Mouse (Mus musculus): Measurements from ENCODE around the gene Park7. TPM values are rescaled to one million over a fixed set of nuclear protein-coding genes. Genes with fewer than 3 reads are reported as not detected.

The Park7 gene
- polyA plus RNA-seq, 1 experiment from 2014 or later, result 177 TPM

DNA sequence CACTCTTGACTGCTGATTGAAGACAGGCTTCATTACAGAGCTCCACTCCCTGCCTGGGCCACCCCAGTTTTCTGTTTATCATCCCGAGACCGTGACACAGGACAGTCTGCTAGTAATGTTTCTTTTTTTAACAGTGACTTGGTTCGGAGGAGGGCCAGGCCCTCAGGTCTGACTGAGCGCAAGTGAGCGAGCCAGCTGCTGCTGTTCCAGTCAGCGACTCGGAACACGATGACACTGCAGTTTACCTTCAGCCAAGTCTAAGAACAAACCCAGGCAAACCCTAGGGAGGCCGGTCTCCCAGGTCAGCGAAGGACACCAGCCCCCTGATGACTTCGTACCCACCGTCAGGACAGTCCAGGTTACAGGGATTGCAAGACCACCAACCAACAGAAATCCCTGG lies 12.2 kb downstream of the Park7 start:
- no peak for ATAC-seq (ENCODE audit: low read depth)
- 71% methylated on average over 12 of the region's 12 CpGs for WGBS (ENCODE audit: insufficient replicate concordance)
- Histone ChIP-seq H3K9ac (ENCODE audit: low read depth, low read length) (no peak overlapping the region), H3K36me3 (ENCODE audit: control insufficient read depth, insufficient read depth) (peaks cover 24% of the 10 kb centered on the region), H3K4me1 (ENCODE audit: control insufficient read depth, low read depth, low read length) (no peaks in the 10 kb centered on the region; the same call in none of the 2 replicates), H3K27ac (ENCODE audit: low read length) (no peak overlapping the region), H3K4me2 (ENCODE audit: low read depth, low read length) (no peak overlapping the region), H3K27me3 (ENCODE audit: control insufficient read depth, insufficient read depth, low read depth, low read length) (no peaks in the 10 kb centered on the region), H3K4me3 (ENCODE audit: low read depth, low read length) (no peak overlapping the region), H3K9me3 (replicated peaks; ENCODE audit: control insufficient read depth, low read length) (no peaks in the 10 kb centered on the region)

DNA sequence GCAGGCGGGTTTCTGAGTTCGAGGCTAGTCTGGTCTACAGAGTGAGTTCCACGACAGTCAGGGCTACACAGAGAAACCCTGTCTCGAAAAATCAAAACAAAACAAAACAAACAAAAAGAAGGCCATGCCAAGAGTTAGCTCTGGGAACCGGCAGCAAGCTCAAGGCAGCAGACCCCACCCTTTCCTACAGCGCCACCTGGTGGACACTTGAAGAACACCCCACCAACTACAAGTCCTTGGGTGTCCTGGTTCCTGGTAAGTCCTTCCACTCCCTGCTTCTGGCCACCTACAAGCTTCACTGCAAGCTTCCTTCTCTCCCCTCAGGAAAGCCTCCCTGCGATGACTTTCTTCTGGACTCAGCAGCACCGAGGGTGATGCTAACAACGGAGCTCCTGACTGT lies 12.6 kb downstream of the Park7 start:
- ATAC-seq (ENCODE audit: low read depth), result no peak

DNA sequence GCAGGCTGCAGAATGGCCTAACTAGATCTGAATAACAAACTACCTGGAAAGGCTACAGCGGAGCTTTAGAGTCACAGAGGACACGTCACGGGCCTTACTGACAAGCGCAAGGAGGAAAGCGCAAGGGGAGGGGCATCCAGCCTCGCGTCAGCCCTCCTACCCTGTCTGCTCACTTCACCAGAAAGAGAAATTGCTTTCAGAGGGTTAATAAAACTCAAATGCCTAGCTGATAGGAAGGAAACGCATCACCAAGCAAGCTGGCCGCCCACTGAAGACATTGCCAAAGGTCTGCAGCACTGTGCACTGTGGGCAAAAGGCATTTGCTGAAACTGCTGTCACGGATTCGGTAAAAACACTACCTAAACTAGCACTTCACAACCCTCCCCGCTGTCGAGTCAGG lies 13.8 kb downstream of the Park7 start:
- H3K4me2 ChIP-seq (ENCODE audit: low read depth, low read length), result no peak overlapping the region
- H3K27ac ChIP-seq (ENCODE audit: low read length), result no peak overlapping the region
- no peak for ATAC-seq (ENCODE audit: low read depth)
- H3K4me3 ChIP-seq (ENCODE audit: low read depth, low read length), result no peak overlapping the region
- no peaks in the 10 kb centered on the region; the same call in none of the 2 replicates for H3K4me1 ChIP-seq (ENCODE audit: control insufficient read depth, low read depth, low read length)
- H3K9ac ChIP-seq (ENCODE audit: low read depth, low read length), result no peak overlapping the region
- peaks cover 20% of the 10 kb centered on the region for H3K36me3 ChIP-seq (ENCODE audit: control insufficient read depth, insufficient read depth)
- H3K9me3 ChIP-seq (replicated peaks; ENCODE audit: control insufficient read depth, low read length), result no peaks in the 10 kb centered on the region
- H3K27me3 ChIP-seq (ENCODE audit: control insufficient read depth, insufficient read depth, low read depth, low read length), result no peaks in the 10 kb centered on the region
- 89% methylated on average over 13 of the region's 13 CpGs for WGBS (ENCODE audit: insufficient replicate concordance)

More for the DNA sequence above, 12.6 kb downstream of the Park7 start:
- peaks cover 24% of the 10 kb centered on the region for H3K36me3 ChIP-seq (ENCODE audit: control insufficient read depth, insufficient read depth)
- no peaks in the 10 kb centered on the region; the same call in none of the 2 replicates for H3K4me1 ChIP-seq (ENCODE audit: control insufficient read depth, low read depth, low read length)
- WGBS (ENCODE audit: insufficient replicate concordance), result 48% methylated on average over 9 of the region's 9 CpGs
- H3K27me3 ChIP-seq (ENCODE audit: control insufficient read depth, insufficient read depth, low read depth, low read length), result no peaks in the 10 kb centered on the region
- no peaks in the 10 kb centered on the region for H3K9me3 ChIP-seq (replicated peaks; ENCODE audit: control insufficient read depth, low read length)
- no peak overlapping the region for H3K9ac ChIP-seq (ENCODE audit: low read depth, low read length)
- no peak overlapping the region for H3K4me3 ChIP-seq (ENCODE audit: low read depth, low read length)
- H3K27ac ChIP-seq (ENCODE audit: low read length), result no peak overlapping the region
- no peak overlapping the region for H3K4me2 ChIP-seq (ENCODE audit: low read depth, low read length)

DNA sequence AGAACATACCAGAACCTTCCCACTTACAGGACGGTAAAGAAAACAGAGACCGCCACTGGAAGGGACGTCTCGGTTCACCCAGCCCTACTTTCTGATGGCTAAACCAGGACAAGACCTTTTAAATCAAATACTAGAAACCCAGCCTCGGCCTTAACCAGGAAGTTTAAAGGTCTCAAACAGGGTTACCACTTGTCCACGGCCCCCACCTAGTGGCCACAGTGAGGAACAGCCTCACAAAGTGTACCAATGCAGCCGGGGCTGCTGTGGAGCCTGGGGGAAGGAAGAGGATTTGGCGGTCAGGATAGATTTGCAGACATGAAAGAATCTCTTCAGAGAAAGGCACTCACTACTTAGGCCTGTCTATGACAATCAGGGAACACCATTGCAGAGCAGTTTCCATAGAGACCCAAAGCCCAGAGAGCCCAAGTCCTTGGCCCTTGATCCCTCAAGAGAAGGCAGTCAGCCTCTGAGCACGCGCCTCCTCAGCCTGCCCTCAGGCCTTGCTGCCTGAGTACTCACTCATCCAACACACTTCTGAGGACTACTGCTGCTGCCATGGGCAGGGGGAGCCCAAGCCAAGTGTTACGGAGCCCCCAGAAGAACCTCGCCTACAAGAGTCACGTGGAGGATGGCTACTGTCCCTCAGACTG lies 15.4 kb downstream of the Park7 start:
- no peak overlapping the region for H3K27ac ChIP-seq (ENCODE audit: low read length)
- H3K36me3 ChIP-seq (ENCODE audit: control insufficient read depth, insufficient read depth), result peaks cover 20% of the 10 kb centered on the region
- H3K27me3 ChIP-seq (ENCODE audit: control insufficient read depth, insufficient read depth, low read depth, low read length), result no peaks in the 10 kb centered on the region
- no peak overlapping the region for H3K4me2 ChIP-seq (ENCODE audit: low read depth, low read length)
- H3K9ac ChIP-seq (ENCODE audit: low read depth, low read length), result no peak overlapping the region
- H3K4me3 ChIP-seq (ENCODE audit: low read depth, low read length), result no peak overlapping the region
- no peaks in the 10 kb centered on the region; the same call in none of the 2 replicates for H3K4me1 ChIP-seq (ENCODE audit: control insufficient read depth, low read depth, low read length)
- no peaks in the 10 kb centered on the region for H3K9me3 ChIP-seq (replicated peaks; ENCODE audit: control insufficient read depth, low read length)
- peak; percentile 55 for ATAC-seq (ENCODE audit: low read depth)
- WGBS (ENCODE audit: insufficient replicate concordance), result 54% methylated on average over 13 of the region's 13 CpGs

DNA sequence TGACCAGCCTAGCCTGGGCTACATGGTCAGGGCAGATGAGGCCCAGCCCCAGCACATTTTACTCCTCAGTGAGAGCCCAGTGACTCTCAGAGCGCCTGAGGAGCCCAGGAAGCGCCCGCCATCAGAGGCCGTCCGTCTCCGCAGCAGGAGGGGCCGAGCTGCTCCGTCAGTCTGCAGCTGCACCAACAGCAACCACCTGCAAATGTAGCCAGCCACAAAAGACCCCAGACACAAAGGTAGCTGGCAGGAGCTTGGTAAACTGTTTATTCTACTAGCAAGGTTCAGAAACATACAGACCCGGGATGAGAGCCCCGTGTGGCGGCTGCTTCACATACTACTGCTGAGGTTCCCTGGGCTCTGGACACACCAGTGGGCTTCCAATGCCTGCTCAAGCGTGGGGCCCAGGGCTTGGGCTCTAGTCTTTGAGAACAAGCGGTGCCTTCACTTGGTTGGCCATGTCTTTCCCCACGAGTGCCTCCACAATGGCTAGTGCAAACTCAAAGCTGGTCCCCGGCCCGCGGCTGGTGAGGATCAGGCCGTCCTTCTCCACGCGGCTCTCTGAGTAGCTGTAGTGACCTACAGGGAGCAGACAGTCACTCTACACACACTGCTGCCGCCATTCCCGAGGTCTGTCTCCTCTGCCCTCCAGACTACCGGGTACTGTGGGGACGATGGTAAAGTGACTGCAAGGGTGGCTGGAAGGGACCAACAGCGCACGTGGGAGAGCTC lies 17.2 kb downstream of the Park7 start:
- Histone ChIP-seq H3K36me3 (ENCODE audit: control insufficient read depth, insufficient read depth) (peaks cover 14% of the 10 kb centered on the region), H3K4me3 (ENCODE audit: low read depth, low read length) (no peak overlapping the region), H3K27me3 (ENCODE audit: control insufficient read depth, insufficient read depth, low read depth, low read length) (no peaks in the 10 kb centered on the region), H3K4me1 (ENCODE audit: control insufficient read depth, low read depth, low read length) (no peaks in the 10 kb centered on the region; the same call in none of the 2 replicates), H3K9me3 (replicated peaks; ENCODE audit: control insufficient read depth, low read length) (no peaks in the 10 kb centered on the region), H3K9ac (ENCODE audit: low read depth, low read length) (no peak overlapping the region), H3K4me2 (ENCODE audit: low read depth, low read length) (no peak overlapping the region), H3K27ac (ENCODE audit: low read length) (no peak overlapping the region)
- 85% methylated on average over 26 of the region's 26 CpGs for WGBS (ENCODE audit: insufficient replicate concordance)
- ATAC-seq (ENCODE audit: low read depth), result no peak

DNA sequence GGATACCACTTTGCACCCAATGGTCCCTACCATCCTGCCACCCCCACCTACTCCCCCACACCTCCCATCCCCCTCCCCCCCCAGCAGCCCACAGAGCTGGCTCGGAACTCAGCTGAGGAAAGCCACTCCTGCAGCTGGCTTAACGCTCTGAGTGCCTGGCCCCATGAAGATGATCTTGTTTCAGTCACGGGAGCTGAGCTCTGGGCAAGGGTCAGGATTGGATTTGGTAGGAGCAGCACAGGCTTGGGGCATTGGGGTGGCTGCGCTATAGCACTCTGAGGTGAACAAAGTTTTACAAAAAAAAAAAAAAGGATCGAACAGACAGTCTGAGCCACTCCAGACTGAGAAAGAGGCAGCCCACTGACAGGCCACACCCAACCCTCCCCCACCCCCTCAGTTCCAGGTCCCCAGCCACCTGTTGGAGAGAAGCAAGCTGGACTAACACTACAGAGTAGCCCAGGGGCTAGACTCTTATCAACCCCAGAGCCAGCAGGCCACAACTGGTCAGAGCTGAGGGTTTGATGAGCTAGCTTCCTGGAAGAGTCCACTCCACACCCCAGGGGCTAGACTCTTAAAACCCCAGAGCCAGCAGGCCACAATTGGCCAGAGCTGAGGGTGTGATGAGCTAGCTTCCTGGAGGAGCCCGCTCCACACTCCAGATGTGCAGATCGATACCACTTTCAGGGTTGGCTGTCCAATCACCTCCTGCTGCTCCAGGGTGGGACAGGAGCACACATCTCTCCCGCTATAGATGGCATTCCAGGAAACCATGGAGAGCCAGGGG lies 19.3 kb downstream of the Park7 start:
- no peak overlapping the region for H3K27ac ChIP-seq (ENCODE audit: low read length)
- H3K9me3 ChIP-seq (replicated peaks; ENCODE audit: control insufficient read depth, low read length), result no peaks in the 10 kb centered on the region
- WGBS (ENCODE audit: insufficient replicate concordance), result 52% methylated on average over 8 of the region's 8 CpGs
- ATAC-seq (ENCODE audit: low read depth), result no peak
- no peaks in the 10 kb centered on the region for H3K27me3 ChIP-seq (ENCODE audit: control insufficient read depth, insufficient read depth, low read depth, low read length)
- no peak overlapping the region for H3K9ac ChIP-seq (ENCODE audit: low read depth, low read length)
- H3K4me2 ChIP-seq (ENCODE audit: low read depth, low read length), result no peak overlapping the region
- H3K36me3 ChIP-seq (ENCODE audit: control insufficient read depth, insufficient read depth), result peaks cover 7% of the 10 kb centered on the region
- no peak overlapping the region for H3K4me3 ChIP-seq (ENCODE audit: low read depth, low read length)
- H3K4me1 ChIP-seq (ENCODE audit: control insufficient read depth, low read depth, low read length), result peaks cover 6% of the 10 kb centered on the region

DNA sequence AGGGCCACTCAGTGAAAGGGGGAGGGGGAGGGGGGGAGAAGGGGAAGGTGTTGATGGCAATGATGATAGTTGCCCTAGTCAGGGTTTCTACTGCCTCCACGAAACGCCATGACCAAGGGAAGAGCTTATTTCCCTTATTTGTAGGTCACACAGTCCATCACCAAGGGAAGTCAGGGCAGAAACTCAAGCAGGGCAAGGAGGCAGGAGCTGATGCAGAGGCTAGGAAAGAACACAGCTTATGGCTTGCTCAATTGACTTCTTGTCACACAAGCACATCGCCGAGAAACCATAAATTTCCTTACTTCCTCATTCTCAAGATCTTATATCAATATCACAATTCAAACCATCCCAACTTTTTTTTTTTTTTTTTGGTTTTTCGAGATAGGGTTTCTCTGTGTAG lies 22.9 kb downstream of the Park7 start:
- WGBS (ENCODE audit: insufficient replicate concordance), result 21% methylated on average over 5 of the region's 5 CpGs
- H3K4me2 ChIP-seq (ENCODE audit: low read depth, low read length), result no peak overlapping the region
- H3K36me3 ChIP-seq (ENCODE audit: control insufficient read depth, insufficient read depth), result no peaks in the 10 kb centered on the region
- no peaks in the 10 kb centered on the region for H3K27me3 ChIP-seq (ENCODE audit: control insufficient read depth, insufficient read depth, low read depth, low read length)
- H3K4me3 ChIP-seq (ENCODE audit: low read depth, low read length), result no peak overlapping the region
- peaks cover 6% of the 10 kb centered on the region for H3K4me1 ChIP-seq (ENCODE audit: control insufficient read depth, low read depth, low read length)
- no peak overlapping the region for H3K9ac ChIP-seq (ENCODE audit: low read depth, low read length)
- H3K27ac ChIP-seq (ENCODE audit: low read length), result no peak overlapping the region
- H3K9me3 ChIP-seq (replicated peaks; ENCODE audit: control insufficient read depth, low read length), result no peaks in the 10 kb centered on the region
- ATAC-seq (ENCODE audit: low read depth), result no peak

DNA sequence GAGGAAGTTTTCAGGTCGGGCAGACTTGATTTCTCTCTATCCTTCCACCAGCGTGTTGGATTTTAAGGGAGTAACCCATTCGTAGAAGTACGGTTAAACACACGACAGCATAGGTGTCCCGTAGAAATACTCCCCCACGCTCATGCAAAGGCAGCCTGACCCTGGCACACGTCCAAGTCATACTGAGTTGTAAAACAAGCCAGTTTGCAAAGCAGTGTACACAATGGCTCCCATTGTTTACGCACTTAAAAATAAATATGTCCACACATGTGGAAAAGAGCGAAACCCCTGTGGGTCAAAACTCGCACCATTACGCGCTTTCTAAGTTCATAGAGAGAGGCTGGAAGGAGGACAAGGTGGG lies 24.3 kb downstream of the Park7 start:
- peak; percentile 61 for ATAC-seq (ENCODE audit: low read depth)
- Histone ChIP-seq H3K27me3 (ENCODE audit: control insufficient read depth, insufficient read depth, low read depth, low read length) (no peaks in the 10 kb centered on the region), H3K36me3 (ENCODE audit: control insufficient read depth, insufficient read depth) (no peaks in the 10 kb centered on the region), H3K4me3 (ENCODE audit: low read depth, low read length) (no peak overlapping the region), H3K9me3 (replicated peaks; ENCODE audit: control insufficient read depth, low read length) (no peaks in the 10 kb centered on the region), H3K9ac (ENCODE audit: low read depth, low read length) (no peak overlapping the region), H3K4me1 (ENCODE audit: control insufficient read depth, low read depth, low read length) (peaks cover 6% of the 10 kb centered on the region), H3K27ac (ENCODE audit: low read length) (peak overlapping the region; percentile 79; the same call in 1 of the 2 replicates), H3K4me2 (ENCODE audit: low read depth, low read length) (peak overlapping the region; percentile 33)
- 60% methylated on average over 13 of the region's 13 CpGs for WGBS (ENCODE audit: insufficient replicate concordance)

Measured in liver, embryonic 16.5 days (tissue).